Mouse (Mus musculus): ENCODE measurements around the gene Crip1.

The Crip1 gene

DNA sequence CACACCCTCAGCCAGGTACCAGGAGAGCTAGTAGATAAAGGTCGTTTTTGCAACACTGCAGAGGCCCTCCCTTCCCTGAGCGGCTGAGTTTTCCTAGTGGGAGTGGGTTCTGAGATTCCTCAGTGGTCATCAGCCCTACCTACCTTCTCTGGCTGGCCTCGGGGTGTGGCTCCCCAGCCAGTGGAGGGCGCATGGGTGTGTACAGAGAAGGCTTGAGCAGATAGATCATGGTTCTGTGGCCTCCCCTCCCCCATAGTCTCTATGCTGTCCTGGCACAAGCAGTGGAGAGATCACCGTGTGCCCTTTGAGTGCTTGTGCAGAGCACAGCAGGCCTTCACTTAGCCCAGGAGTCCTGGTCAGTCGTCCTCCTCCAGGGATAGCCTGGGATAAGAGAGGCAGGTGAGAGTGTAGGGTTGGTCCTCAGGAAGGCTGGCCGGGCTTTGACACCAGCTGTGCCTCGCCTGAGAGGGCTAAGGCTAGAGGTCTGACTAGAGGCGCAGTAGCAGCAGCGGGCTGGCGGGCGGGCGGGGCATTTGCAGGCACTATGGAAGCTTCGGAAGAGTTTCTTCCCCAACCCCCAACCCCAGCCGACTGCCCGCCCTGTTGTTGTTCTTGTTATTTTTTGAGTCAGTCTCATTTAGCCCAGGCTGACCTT, 2.4 kb downstream of the Crip1 start:
- peak; percentile 79 to 81 for DNase-seq

DNA sequence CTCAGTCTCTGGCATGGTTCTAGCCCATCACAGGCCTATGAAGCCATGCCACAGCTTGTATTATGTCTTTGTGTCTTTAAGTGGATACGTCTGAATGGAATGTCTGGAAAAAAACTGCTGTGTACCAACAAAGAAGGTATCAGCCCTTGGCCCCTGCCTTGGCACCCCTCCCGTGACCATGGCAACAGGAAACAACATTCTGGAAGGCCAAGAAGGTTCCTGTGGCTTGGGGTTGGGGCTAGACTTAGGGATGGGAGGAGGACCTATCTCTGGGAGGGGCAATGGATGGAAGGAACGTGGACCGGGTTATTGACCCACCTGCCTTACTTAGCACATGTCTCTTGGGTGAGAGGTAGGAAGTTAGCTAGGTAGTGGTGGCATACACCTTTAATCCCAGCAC, 3.2 kb downstream of the Crip1 start:
- DNase-seq: peak; percentile 65 to 77

DNA sequence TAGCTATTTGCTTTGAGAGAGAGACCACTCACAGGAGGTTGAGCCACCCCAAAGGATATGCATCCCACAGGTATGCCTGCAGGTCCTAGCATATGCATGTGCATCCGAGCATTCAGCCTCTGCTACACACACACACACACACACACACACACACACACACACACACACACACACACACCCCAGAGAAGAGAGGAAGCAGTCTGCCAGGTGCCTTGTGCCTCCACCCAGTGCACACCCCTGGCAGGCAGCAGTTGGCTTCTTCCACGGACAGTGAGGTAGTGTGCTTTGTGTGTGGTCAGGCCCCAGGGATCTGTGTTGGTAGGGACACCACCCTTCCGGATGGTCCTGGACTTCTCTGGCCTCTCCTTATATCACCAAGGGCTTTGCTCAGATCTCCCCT, 3.8 kb downstream of the Crip1 start:
- DNase-seq: no peak

DNA sequence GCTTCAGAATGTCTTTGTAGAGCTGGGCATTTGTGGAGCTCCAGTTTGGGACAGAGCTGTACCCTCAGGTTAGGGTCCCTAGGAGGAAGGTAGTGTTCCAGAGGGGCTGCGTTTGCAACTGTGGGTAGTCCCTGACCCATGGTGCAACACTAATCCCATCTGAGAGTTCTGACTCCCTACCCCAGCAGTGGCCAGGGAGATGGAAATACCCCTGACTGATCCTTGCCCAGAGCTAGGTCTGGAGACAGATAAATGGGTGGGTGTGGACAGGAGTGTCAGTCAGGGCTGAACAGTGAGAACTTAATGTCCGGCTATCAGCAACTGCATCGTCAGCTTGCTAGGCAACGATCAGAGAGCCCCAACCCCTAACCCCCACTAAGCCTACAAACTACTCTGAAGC, 4.5 kb downstream of the Crip1 start:
- no peak for DNase-seq

DNA sequence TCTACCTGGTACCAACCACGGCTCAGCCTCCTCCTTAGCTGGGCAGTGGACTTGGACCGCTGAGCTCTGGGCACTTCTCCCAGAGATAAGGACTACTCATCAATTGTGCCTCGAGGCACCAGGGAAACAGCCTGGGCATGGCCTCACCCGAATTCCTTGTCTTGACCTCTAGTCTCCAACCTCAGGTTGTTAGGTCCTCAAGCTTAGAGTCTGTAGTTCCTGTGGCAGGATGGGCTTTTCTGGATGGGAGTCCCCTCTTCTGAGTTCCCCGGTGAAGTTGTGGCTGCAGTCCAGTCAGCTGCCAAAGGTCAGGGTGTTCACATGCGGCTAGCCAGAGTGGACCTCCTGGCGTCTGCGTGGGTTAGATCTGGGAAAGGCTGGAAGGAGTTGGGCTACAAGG, 4.9 kb downstream of the Crip1 start:
- DNase-seq: no peak

DNA sequence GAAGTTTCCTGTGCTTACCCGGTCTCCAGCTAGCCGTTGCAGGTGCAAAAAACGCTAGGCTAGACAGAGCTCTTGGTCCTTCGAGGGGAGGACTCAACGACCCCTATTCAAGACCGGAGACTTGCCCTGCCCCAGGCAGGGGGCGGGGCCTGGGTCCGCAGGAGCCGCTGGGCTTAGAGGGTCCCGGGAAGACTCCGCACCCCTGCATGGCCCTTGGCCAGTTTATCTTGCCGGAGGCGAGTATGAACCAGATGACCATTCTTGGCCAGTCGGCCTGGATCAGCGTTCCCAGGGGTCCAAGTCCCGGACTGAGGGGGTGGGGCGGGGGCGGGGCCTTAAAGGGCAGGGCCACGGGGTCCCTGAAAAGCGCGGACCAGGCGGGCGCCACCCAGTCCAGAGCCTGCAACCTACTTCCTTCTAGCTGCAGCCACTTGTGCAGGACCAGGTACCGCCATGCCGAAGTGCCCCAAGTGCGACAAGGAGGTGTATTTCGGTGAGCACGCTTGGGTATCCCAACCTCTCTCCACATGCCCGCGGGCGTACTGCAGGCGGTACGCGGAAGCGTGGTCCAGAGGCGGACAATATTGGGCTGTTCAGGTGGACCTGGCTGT, 5.7 kb downstream of the Crip1 start:
- peak; percentile 74 to 79 for DNase-seq

DNA sequence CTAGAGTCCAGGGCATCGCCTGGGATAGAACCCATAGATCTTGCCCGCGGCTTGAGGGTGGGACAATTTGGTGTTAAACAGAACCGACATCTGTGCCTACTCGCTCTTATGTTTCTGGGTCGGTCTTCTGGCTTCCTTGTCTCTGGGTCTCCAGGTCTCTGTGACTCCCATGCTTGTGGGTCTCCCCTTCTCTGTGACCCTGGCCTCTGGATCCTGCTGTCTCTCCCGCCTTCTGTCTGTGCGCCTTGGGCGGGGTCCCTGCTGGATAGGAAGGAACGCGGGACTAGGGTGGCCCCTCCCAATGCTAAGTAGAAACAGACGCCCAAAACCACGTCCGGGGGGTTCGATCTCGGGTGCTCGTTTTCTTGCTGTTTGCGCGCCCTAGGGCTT, 6.2 kb downstream of the Crip1 start:
- DNase-seq: peak; percentile 62

DNA sequence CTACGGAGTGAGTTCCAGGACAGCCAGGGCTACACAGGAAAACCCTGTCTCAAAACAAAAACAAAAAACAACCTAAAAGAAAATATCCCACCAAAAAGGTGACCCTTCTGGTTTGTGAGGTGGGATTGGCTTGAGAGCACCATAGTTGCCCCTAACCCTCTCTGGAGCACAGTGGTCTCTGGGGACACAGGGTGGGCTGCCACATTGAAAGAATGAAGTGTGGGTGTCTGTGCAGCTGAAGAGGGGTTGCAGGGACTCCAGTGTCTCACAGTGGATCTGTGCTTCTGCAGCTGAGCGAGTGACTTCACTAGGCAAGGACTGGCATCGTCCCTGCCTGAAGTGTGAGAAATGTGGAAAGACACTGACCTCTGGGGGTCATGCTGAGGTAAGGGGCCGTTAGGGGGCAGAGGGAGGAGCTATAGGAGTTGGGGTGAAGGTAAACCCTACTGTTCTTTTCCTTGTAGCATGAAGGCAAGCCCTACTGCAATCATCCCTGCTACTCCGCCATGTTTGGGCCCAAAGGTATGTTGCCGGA, 6.9 kb downstream of the Crip1 start:
- no peak for DNase-seq

DNA sequence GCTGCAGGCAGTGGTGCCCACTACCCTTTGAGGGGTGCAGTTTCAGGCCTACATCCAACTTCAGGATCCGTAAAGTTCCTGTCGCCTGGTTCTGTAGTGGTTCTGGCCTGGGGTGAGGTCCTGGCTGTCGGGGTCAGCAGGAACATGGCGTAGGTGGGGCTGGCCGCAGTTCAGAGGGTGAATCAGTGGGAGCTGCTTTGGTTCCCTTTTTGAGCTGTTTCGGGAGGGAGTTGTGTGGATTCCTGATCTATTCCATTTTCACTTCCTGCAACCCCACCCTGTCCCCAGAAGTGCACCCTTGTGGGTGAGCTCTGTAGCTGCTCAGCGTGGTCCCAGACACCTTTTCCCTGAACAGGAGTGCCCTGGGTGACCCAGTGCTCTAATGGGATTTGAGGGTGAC, 7.9 kb downstream of the Crip1 start:
- no peak for DNase-seq

DNA sequence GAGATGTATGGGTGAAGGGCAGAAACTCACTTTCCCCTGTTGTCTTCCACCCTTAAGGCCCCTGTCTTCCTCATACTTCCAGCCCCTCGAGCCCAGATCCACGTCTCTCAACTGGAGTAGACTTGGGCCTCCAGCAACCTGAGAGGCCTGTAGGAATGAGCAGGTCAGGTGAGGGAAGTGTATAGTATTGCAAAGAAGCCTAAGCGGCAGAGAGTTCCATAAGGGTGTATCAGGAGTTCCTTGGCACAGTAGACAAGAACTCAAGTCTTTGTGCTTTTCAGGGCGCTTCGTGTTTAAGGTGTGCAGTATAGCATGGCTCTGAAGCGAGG, 8.6 kb downstream of the Crip1 start:
- DNase-seq: no peak

DNA sequence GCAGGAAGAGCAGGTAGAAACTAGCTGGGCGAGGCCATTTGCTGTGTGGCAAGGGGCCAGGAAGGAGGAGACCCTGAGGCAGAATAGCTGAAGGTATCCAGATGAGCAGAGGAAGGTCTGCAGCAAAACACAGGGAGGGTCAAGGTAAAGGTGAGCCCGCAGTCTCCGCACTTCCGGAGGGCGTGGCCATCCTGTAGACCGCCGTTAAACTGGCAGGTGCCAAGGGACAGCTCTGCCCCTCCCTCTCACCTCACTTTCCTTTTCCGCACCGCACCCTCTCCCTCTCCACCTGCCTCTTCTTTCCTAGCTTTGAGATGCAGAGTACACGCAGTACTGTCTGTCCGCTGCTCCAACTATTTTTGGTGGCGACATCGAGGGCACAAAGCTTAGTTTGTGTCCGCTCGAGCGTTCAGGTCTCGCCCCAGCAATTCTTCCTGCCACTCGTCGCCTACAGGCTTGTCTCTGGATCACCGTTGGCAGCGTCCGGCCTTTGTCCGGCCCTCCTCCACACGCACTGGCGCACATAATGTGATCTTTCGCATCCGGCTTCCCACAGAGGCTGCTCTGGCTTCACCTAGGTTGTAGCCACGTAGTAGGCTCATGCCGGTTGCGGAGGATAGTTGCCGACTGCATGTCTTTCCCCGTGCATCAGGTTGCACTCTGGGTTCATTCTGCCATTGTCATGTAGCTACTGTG, 9.1 kb downstream of the Crip1 start:
- peak; percentile 74 to 81 for DNase-seq

DNA sequence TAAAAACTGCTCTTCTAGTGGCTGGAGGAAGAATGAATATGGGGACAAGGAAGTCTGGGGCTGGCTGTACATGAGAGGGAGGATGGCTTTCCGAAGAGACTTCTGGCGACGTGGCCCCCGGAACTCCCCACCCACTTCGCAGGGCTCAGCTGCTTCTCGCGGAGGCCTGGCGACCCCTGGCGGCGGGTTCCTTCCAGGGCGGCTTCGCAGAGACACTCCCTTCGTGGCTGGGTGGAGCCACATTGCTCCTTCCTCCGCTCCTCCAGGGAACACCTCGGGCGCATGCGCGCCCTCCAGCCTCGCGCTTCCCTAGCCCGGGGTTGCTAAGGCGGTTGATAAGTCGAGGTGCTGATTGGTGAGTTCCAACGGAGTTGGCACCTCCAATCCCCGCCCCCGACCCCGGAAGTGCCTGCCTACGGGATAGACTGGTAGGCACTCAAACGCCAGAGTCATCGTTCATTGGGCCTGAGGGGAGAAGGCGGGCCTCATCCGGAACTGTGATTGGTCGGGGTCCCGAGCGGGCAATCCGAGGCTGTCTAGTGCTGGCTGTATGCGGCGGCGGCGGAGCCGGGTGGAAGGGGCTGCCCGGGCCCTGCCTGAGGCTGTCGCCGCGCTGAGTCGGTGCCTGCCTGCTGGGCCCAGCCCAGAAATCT, 9.9 kb downstream of the Crip1 start, which contains the start of gene Tedc1:
Gene Tedc1, plus strand, starts transcription at position 535 of the 653 bp plus-strand sequence.
- peak; percentile 100 for DNase-seq

DNA sequence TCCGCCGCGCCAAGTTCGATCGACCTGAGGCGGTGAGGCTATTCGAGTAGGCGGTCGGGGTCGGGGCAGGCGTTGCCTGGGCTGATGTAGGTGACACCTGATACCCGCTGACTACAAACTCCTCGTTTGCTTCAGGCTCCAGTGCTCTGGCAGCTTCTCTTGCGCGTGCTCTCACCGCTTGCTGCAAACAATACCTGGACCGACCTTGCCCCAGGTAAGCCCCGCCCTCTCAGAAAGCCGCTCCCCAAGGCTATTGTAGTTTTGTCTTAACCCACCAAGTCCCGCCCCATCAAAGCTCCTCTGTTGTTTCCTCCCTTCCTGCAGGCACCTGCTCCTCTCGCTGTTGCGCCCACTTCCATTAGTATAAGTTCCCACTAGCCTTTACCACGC, 10.4 kb downstream of the Crip1 start:
- no peak for DNase-seq

DNA sequence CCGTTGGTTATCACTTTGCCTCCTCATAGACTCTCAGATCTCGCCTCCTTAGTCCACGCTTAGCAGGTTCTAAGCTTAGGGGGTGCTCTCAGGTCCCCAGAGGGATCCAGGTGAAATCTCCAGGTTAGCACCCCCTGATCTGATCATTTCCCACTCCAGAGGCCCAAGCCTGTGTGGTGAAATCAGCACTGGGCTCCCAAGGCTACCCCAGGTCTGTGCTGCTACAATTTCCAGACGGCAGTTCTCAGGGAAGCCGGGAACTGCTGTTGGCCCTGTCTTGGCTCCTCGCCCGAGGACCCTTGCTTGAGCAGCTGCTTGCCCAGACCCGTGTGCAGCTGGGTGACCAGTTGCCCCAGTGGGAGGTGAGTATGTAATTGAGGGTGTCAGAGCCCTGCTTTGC, 10.9 kb downstream of the Crip1 start:
- DNase-seq: no peak

DNA sequence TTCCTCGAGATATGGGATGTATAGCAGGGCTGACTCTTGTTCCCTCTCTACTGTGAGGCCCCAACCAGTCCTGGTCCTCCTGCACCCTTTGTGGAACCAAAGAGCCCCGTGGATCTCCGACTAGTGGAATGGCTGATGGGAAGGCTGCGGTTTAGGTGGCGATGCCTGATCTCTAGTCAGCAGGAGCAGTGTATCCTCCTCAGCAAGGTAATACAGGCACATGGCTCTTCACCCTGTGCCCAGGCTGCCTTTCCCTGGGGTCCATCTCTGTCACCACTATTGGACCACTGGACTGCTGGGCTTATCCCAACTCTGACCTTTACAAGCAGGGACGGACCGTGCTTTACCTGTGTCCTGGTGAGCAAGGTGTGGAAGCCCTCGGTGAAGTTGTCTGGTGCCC, 11.4 kb downstream of the Crip1 start:
- no peak for DNase-seq

DNA sequence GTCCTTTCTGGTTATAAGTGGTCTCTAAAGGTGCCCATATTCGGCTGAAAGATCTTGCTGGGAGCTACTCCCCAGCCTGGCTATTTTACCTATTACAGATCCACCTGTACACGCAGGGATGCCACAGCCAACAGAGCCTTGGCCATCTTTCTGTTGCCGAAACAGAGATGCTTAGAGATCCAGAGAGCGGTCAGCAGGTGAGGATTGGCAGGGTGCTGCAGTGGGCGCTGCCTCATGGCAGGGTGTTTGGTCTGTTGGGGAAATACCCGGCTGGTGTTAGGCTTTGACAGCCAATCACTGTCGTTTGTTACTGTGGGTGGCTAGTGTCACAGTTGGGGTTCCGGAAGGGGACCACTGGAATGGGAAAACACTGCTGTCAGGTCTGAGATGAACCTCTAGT, 11.9 kb downstream of the Crip1 start:
- DNase-seq: no peak

DNA sequence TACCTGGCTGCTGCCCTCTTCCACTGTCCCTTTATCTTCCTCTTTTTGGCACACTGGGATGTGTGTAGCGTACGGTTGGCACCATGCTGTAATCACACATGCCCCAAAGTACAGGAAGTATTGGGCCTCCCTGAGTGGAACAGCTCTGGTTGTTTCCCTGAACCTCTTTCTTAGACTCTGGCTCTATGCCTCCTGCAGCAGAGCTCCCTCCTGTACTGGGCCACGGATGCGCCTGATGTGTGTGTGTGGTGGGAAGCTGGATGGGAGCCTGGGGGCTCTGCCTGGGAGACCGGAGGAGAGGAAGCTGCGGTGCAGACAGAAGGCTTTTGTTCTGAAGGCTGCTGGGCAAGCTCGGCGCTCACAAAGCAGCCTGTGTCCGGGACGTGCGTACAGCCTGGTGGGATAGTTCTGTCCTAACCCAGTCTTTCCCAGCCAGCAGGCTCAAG, 17.5 kb downstream of the Crip1 start:
- DNase-seq: no peak

DNA sequence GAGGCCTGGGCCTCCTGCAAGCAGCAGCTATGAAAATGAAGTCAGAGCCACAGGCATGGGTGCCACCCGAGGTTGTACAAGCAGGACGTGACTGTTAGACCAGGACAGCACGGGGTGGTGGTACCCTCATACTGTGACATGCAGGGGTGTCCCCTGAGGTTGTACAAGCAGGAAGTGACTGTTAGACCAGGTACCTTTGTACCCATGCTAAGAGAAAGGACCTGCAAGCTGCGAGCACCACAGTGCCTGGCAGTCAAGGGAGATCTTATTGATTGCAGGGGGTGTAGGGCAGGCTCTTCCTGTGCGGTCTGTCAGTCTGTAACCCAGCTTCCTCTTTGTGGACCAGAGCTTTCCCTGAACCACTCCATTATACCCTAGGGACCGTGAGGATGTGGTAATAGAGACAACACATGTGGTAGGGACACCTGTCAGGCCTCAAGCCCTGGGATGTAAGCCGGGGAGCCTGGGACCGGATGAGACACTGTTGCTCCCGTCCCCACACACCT, 22.0 kb downstream of the Crip1 start:
- peak in 1 of 2 experiments; percentile 18 for DNase-seq

DNA sequence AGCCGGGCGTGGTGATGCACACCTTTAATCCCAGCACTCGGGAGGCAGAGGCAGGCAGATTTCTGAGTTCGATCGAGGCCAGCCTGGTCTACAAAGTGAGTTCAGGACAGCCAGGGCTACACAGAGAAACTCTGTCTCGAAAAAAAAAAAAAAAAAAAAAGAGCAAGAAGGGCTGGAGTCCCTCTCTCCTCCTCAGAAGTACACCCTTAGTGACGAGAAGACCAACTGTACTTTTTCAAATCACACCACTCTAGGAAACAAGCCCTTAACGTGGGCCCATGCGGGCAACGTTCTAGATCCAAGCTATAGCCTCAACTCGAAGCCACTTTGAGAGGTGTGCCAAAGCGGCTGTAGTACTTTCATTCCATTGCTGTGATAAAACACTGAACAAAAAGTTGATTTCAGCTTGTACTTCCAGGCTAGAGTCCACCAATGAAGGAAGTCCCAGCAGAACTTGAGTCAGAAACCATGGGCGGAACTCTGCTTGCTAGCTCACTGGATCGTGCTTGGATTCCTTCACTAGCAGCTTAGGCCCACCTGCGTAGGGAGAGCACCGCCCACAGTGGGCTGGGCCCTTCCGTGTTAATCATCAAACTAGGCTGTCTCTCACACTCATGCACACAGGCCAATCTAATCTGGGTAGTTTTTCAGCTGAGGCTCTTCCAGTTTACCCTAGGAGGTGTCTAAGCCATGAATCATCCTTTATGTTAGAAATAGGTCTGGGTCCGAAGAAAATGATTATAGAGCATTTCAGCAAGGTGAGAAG, 31.0 kb downstream of the Crip1 start:
- DNase-seq: no peak

DNA sequence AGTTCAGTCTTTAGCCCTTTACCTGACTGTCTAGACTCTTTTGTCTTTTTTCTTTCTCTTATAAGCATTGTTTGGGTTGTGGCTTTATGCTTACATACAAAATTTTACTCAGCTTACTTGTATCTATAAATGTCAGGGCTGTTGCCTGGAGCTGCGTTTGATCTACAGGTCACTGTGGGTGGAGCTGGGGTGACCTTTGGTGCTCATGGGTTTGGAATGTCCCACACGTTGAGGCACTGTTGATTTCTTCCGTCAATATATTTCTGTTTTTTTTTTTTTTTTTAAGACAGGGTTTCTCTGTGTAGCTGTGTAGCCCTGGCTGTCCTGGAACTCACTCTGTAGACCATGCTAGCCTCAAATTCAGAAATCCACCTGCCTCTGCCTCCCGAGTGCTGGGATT, 34.9 kb downstream of the Crip1 start:
- no peak for DNase-seq

DNA sequence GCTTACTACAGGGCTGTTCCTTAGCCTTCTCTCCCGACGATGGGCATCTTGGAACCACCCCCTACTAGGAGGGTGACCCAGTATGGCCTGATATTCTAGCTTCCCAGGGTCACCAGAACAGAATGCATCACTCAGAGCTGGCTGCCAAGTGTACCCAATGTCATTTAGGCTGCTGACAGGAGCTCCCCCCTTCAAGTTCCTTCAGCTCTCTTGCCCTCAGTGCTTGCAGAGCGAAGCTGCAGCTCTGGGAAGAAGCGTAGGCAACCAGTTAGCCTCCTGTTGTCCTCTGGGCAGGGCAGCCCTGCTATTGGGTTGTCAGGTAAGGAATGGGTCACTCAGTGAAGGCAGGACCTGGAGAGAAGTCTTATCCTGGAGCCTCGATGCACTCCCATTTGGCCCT, 38.8 kb downstream of the Crip1 start:
- DNase-seq: no peak

DNA sequence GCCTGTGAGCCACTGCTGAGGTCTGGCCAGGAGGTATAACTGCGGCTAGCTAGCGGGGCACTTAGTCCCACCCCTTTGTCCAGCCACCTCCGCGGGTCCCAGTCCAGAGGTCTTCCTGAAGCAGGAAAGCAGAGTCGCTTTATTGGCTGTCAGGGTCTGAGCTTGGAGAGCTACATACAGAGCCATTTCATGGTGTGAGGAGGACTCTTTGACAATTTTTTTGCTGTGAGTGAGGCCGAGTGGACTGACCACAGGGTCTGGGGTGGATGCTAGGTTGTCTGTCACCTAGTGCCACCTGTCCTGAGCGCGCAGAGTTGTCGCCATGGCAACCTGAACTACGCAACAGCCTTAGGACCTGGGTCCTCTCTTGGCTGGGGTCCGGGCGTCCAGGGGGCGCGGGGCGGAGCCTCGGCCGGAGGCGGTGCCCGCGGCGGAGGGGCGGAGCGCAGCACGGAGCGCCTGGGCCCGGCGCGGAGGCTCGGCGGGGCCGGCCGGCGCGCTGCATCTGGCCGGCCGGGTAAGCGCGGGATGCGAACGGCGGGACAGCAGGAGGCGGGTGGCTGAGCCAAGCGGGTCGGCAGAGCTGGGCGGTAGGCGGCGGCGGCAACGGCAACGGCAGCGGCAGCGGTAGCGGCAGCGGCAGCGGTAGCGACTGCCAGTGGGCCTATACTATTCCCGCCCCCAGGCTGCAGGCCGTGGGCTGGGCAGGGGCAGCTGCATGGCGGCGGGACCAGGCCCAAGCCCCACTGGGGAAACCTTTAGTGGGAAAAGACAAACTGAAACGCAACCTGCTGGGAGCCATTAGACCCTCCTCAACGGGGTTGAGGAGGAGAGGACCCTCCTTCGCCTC, 39.6 kb downstream of the Crip1 start, which contains the start of gene Tmem121:
Gene Tmem121, plus strand, starts transcription at position 489 of the 850 bp plus-strand sequence.
- DNase-seq: peak in 1 of 2 experiments; percentile 41
